Mouse (Mus musculus): Measurements from ENCODE around the gene Lpar2. TPM values are rescaled to one million over a fixed set of nuclear protein-coding genes. Genes with fewer than 3 reads are reported as not detected.

The Lpar2 gene
- polyA plus RNA-seq, 1 experiment from 2014 or later, result 0.68 TPM

DNA sequence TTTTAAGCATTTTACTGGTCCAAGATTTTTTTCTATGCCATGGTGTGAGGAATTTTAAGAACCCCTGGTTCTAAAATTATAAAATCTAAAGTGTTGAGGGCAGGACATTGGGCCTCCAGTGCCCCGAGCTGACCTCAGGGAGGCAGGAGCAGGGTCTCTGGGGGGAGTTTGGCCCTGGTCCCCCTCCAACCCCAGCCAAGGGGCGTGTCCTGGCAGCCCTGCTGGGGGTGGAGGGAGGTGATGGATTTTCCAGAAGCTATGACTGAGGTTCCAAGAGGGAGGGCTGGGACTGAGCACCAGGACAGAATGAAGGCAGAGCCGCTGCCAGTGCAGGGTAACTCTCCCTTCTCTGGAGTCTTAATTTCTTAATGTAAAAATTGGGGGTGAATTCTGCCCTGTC is 55.8 kb downstream of the Lpar2 start:
- WGBS, result 64% methylated on average over 3 of the region's 3 CpGs
- peaks cover 28% of the 10 kb centered on the region for H3K4me1 ChIP-seq

DNA sequence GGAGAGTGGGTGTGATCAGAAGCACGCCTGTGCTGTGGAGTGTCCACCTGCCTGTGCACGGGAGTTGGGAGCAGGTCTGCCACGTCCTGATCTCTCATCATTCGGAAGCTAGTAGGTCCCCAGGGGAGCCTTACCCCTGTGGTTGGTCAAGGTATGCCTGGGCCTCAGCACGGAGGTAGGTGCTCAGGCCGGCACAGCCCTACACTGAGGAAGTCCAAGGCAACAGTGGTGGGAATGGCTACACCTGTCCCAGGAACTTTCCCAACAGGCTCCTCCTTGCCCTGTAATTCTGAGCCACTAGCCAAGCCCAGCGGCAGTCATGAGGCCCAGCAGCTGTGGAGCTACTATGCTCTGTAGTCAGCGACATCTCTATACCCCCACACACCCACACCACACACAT is 57.4 kb downstream of the Lpar2 start:
- DNase-seq (ENCODE audit: low spot score), result no peak
- Histone ChIP-seq H3K36me3 (no peaks in the 10 kb centered on the region), H3K27ac (replicated peaks) (no peak overlapping the region), H3K4me1 (peaks cover 30% of the 10 kb centered on the region), H3K27me3 (ENCODE audit: low read depth, poor library complexity, severe bottlenecking) (peaks cover 99% of the 10 kb centered on the region), H3K4me3 (no peak overlapping the region), H3K9me3 (replicated peaks) (no peaks in the 10 kb centered on the region)
- WGBS, result 62% methylated on average over 8 of the region's 8 CpGs

More for the DNA sequence above, 55.8 kb downstream of the Lpar2 start:
- peaks cover 85% of the 10 kb centered on the region for H3K27me3 ChIP-seq (ENCODE audit: low read depth, poor library complexity, severe bottlenecking)
- no peaks in the 10 kb centered on the region for H3K9me3 ChIP-seq (replicated peaks)
- H3K4me3 ChIP-seq, result no peak overlapping the region
- DNase-seq (ENCODE audit: low spot score), result no peak
- H3K27ac ChIP-seq (replicated peaks), result no peak overlapping the region
- peaks cover 1% of the 10 kb centered on the region; the same call in 1 of the 2 replicates for H3K36me3 ChIP-seq

Other genes with a start within 250 kb of the Lpar2 start
- gene Zfp868, start 196.9 kb upstream of the Lpar2 start, polyA plus RNA-seq (2016; fragmentation: Nextera tagmentation; extraction: Ambion mirVana), result 34.7 and 37.0 TPM in 2 replicates
- gene Zfp964, start 167.9 kb upstream of the Lpar2 start, polyA plus RNA-seq (2016; fragmentation: Nextera tagmentation; extraction: Ambion mirVana), result 2.2 and 3.2 TPM in 2 replicates
- 32.1 and 33.6 TPM in 2 replicates for gene Zfp869, start 111.7 kb upstream of the Lpar2 start, polyA plus RNA-seq (2016; fragmentation: Nextera tagmentation; extraction: Ambion mirVana)
- gene Zfp963, start 72.5 kb upstream of the Lpar2 start, polyA plus RNA-seq (2016; fragmentation: Nextera tagmentation; extraction: Ambion mirVana), result 6.1 and 6.9 TPM in 2 replicates
- gene Gm20422, start 47.5 kb upstream of the Lpar2 start, polyA plus RNA-seq (2016; fragmentation: Nextera tagmentation; extraction: Ambion mirVana), result 0.43 TPM in 1 of 2 replicates, not detected in the other
- 57.1 and 58.1 TPM in 2 replicates for gene Atp13a1, start 31.3 kb upstream of the Lpar2 start, polyA plus RNA-seq (2016; fragmentation: Nextera tagmentation; extraction: Ambion mirVana)
- gene Zfp866, start 31.3 kb upstream of the Lpar2 start, polyA plus RNA-seq (2016; fragmentation: Nextera tagmentation; extraction: Ambion mirVana), result 35.2 and 37.2 TPM in 2 replicates
- gene Gmip, start 13.8 kb upstream of the Lpar2 start, polyA plus RNA-seq (2016; fragmentation: Nextera tagmentation; extraction: Ambion mirVana), result 7.7 and 9.7 TPM in 2 replicates
- gene Pbx4, start 10.1 kb downstream of the Lpar2 start, polyA plus RNA-seq (2016; fragmentation: Nextera tagmentation; extraction: Ambion mirVana), result 42.9 and 46.0 TPM in 2 replicates
- 0.47 TPM in 2 replicates for gene Cilp2, start 65.3 kb downstream of the Lpar2 start, polyA plus RNA-seq (2016; fragmentation: Nextera tagmentation; extraction: Ambion mirVana)
- gene Tssk6, start 79.8 kb downstream of the Lpar2 start, polyA plus RNA-seq (2016; fragmentation: Nextera tagmentation; extraction: Ambion mirVana), result 5.2 and 5.4 TPM in 2 replicates
- 173 and 174 TPM in 2 replicates for gene Ndufa13, start 80.1 kb downstream of the Lpar2 start, polyA plus RNA-seq (2016; fragmentation: Nextera tagmentation; extraction: Ambion mirVana)
- gene Yjefn3, start 80.3 kb downstream of the Lpar2 start, polyA plus RNA-seq (2016; fragmentation: Nextera tagmentation; extraction: Ambion mirVana), result 4.2 and 5.9 TPM in 2 replicates
- gene Gatad2a, start 174.0 kb downstream of the Lpar2 start, polyA plus RNA-seq (2016; fragmentation: Nextera tagmentation; extraction: Ambion mirVana), result 48.0 and 48.7 TPM in 2 replicates
- 57.2 and 67.4 TPM in 2 replicates for gene Mau2, start 220.3 kb downstream of the Lpar2 start, polyA plus RNA-seq (2016; fragmentation: Nextera tagmentation; extraction: Ambion mirVana)
- 51.9 and 57.7 TPM in 2 replicates for gene Sugp1, start 220.4 kb downstream of the Lpar2 start, polyA plus RNA-seq (2016; fragmentation: Nextera tagmentation; extraction: Ambion mirVana)

Measured in midbrain, embryonic 10.5 days (tissue).